Mouse (Mus musculus): ENCODE measurements at regions not wholly inside any gene's neighbourhood (a gene's known extent, or its start where the extent isn't known, plus 50 kb on each side); places are given as distances from the start of the nearest gene placed in this dataset.
A peak's percentile ranks its signal among the peaks of the same experiment; 100 is the strongest.

GRCm38 (mm10) chr3:70384235-70384634, 376.8 kb downstream of the Otol1 start:
- no peak for DNase-seq (ENCODE audit: low spot score in 2 of 2)

- no peak for DNase-seq (ENCODE audit: low spot score in 2 of 2)
These were observed 378.5 kb downstream of the Otol1 start for GRCm38 (mm10) chr3:70385961-70386360.

- DNase-seq (ENCODE audit: low spot score in 2 of 2) = no peak
These were observed 393.8 kb downstream of the Otol1 start for GRCm38 (mm10) chr3:70401187-70401586.

DNA sequence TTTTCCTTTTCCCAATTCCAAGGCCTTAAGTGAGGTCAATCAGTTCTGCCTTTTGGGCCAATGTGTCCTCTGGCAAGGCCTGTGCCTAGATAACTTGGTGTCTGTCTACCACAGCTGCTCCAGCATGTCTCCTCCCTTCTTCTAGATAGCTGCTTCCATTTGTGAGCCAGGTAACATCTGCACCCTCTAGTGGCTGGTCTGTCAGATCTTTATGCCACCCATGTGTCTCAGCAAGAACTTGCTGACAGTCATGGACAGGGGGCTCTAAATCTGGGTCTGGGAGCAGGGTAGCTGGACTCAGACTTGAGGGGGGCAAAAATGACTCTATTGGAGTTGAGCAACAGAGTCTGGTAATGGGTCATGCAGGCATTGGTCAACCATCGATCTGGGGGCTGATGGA, 399.2 kb downstream of the Otol1 start:
- no peak for DNase-seq (ENCODE audit: low spot score in 2 of 2)

- DNase-seq (ENCODE audit: low spot score in 2 of 2) = no peak
These were observed 410.9 kb downstream of the Otol1 start for GRCm38 (mm10) chr3:70418273-70418672.

DNA sequence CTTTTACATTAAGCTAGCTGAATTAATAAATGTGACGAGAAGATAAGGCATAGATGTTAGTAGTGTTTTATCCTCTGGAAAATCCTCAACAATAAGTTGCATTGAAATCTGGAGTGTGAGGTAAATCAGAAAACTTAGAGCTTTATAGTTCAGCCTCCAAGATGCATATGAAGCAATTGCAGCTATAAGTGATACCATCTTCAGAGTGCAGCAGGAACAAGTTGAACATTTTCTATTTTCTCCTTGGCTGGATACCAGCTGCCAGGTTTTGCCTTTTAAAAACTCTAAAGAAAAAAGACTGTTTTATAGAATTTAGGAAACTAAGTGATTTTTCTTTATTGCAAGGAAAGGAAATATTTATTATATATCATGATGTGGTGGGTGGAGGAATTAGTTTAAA, 414.6 kb downstream of the Otol1 start:
- no peak for DNase-seq (ENCODE audit: low spot score in 2 of 2)

DNA sequence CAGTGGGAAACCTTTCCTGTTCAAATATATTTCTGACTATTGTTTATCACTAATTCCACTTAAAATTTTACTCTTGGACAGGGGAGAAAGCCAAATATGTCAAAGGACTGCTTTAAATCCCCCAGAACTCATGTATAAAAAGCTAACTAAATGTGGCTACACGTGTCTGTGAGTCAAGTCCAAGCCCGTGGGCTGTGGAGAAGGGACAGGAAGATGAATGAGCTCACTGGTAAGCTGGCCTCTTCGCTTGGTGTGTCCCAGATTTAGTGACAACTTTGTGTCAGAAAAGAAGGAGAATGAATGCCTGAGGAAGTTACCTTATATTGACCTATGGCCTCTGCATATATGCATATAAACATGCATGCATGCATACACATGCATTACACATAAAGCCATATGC, 415.3 kb downstream of the Otol1 start:
- no peak for DNase-seq (ENCODE audit: low spot score in 2 of 2)

DNA sequence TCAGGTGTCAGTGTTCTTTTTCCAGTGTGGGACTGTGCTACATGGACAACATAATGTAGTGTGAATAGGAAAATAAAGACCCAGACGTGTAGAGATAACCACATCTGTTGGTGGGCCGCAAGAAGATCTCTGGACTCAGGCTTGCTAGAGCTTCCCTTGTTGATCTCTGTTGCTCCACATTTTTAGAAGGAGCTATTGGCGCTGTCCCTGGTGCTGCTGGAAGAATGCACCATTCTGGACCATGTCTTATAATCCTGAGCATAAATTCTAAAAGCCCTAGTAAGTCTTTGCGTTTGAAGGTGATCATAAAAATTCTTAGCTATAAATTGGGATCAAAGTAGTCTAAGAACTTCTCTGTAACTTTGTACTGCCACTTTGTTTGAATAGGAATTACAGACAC, 429.3 kb downstream of the Otol1 start:
- no peak for DNase-seq (ENCODE audit: low spot score in 2 of 2)

GRCm38 (mm10) chr3:70457181-70457847, 449.9 kb downstream of the Otol1 start:
- no peak for DNase-seq (ENCODE audit: low spot score in 2 of 2)

DNA sequence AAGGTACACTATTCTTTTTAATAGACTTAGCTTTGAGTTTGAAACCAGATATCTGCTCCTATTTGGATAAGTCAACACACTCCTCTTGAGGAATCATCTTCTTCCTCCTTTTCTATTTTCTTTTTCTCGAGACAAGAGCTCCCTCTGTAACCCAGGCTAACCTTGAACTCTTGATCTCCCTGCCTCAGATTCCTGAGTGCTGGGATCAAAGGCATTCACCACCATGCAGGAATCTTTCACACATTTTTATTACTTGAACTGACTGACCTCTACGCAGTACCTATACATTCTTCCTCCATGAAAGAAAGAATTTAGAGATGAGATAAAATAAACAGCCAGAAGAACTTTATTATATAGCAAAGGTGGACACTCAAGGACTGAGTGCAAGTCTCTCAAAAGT, 453.4 kb downstream of the Otol1 start:
- DNase-seq (ENCODE audit: low spot score in 2 of 2) = no peak

GRCm38 (mm10) chr3:70463221-70463620, 455.8 kb downstream of the Otol1 start:
- DNase-seq (ENCODE audit: low spot score in 2 of 2) = no peak

DNA sequence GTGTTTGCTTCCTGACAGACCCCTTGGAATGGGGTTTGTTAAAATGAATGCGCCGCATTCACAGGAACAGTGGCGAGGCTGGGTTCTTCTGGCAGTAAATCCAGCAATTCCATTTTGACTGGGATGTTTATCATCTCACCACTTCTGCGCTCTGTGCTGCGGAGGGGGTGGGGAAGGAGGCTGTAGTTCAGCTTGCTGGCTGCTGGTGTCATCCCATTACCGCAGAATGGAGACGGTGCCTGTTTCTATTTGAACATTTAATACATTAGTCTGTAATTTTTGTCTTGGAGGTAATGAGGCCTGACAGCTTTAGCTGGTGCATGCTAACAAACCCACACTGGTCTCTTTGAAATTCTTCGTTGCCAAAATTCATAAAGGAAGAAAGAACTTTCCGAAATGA, 475.1 kb downstream of the Otol1 start:
- peak in 1 of 2 experiments; percentile 13 for DNase-seq (ENCODE audit: low spot score in 2 of 2)

DNA sequence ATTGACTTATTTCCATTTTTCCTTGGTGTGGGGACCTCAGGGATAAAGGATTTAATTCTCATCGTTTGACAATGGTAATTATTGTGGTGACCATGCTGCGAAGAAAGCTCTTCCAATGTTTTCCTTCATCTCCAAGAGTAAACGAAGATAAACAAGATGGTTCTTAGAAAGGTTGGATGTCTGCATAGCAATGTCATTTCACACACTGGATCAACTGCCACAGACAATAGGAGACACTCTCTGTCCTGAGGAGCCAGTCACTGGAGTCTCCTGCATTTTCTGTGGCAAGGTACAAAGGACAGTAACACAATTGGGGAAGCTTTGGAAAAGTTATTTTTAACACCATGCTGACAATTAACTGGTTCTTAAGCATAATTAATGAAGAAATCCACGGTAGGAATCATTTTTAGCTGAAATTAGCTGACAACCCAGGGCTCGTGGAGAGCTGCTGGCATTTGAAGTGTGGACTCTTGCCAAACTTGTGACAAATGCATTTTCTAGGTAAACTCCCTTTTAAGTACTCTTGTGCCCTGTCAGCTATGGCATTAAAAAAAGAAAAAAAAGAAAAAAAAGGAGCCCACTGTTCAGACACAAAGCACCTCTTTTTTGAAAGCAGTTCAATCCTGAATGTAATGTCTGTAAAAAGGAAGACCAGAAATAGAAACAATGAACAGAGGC, 475.8 kb downstream of the Otol1 start:
- DNase-seq (ENCODE audit: low spot score in 2 of 2) = no peak

DNA sequence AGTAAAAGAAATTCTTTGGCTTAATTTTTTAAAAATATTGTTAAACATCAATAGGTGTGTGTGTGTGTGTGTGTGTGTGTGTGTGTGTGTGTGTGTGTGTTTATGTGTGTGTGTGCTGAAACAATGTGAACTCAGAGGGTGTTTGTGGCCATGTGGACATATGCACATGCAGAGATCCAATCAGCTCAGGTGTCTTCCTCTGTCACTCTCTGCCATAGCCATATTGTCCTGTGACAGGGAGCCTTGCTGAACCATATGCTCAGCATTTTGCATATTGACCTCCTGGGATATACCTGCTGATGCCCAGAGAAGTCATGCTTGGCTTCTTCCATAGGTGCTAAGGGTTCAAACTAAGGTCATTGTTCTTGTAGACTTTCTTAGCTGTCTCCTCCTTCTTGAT, 489.0 kb downstream of the Otol1 start:
- DNase-seq (ENCODE audit: low spot score in 2 of 2) = no peak

- DNase-seq (ENCODE audit: low spot score in 2 of 2) = no peak
These were observed 492.9 kb downstream of the Otol1 start for GRCm38 (mm10) chr3:70500245-70500858.

DNA sequence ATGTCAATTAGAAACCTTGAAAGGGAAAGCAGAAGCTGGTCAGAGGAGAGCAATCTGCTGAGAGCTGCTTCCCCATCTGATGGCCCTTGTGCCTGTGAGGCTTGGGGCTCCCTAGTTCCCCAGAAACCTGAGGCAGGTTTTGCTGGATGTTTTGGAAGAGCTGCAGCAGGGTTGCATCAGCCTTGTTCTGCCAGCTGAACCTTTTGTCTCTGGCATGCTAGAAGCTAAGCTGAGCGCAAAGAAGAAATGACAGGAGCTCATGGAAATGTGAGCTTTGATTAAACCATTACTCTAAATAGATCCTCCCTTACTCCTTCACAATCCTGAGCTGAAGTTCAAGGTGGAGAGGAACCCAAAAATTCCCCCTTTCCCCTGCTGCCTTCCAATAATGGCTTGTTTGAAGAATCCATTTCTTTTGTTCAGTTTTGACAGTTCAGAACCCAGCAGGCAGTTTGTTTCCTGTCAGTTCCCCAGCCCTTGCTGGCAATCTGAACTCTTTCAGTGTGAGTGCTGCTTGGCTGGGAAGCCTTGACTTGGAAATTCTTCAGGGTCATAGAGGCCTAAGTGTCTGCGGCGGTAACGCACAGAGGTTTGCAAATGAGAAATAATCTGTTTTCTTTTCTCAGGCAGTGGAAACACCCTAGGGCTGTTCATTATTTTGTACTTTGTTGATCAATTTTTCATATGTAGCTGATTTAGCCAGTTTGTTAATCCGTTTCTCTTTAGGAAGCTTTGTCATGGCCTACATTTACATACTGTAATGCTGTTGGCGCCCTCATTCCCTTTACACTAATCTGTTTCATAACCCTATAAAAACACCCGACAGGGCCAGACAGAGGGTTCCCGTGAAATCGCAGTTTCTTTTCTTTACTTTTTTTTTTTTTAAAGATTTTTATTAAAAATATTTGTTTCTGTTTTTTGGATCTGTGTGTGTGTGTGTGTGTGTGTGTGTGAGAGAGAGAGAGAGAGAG, 493.9 kb downstream of the Otol1 start:
- no peak for DNase-seq (ENCODE audit: low spot score in 2 of 2)

- no peak for DNase-seq (ENCODE audit: low spot score in 2 of 2)
These were observed 526.3 kb downstream of the Otol1 start for GRCm38 (mm10) chr3:70533593-70534321.

- DNase-seq (ENCODE audit: low spot score in 2 of 2) = no peak
These were observed 527.7 kb downstream of the Otol1 start for GRCm38 (mm10) chr3:70535084-70535483.

- no peak for DNase-seq (ENCODE audit: low spot score in 2 of 2)
These were observed 536.5 kb downstream of the Otol1 start for GRCm38 (mm10) chr3:70543911-70544310.

DNA sequence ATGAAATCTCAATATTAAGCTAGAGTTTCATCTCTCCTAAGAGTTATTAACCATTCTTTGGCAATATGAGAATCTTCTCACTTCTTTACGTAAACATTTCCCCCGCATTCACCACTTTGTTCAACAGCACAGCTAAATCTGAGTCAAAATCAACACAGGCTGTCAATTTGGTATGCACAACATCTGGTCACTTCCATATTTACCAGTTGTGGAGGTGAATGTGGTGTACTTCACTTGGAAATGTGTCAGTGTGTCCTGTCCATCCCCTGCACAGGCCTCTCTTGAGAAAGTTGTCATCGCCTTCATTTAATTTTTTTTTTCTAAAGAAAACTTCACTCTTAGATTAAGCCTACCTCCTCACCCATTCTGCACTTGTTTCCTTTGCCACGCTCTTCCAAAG, 550.4 kb downstream of the Otol1 start:
- DNase-seq (ENCODE audit: low spot score in 2 of 2) = no peak

All from gastrocnemius, postnatal 4 days (tissue).